Mouse (Mus musculus): ENCODE measurements around the gene Fez2.
A peak's percentile ranks its signal among the peaks of the same experiment; 100 is the strongest.

The Fez2 gene

GRCm38 (mm10) chr17:78321216-78321835 lies 96.6 kb downstream of the Fez2 start:
- peak; percentile 39 for DNase-seq (ENCODE audit: low spot score)

Measured in ovary, adult 18-20 months (tissue).